Mouse (Mus musculus) forebrain, postnatal 0 days (tissue): ENCODE data around the gene Gpr12. TPM values are rescaled to one million over a fixed set of nuclear protein-coding genes. Genes with fewer than 3 reads are reported as not detected.
"Not testable (repeated sequence)": the region's sequence is repeated elsewhere in the genome, so short reads cannot be mapped to it uniquely, and the experiment has no call there.

ENCODE experiments used
- ATAC-seq: fragments of 200-750 bp; cut with Nextera tagmentation; 2 replicates; pipeline ENCODE4 v1.8.0; 2017; ENCODE audit warnings: mild to moderate bottlenecking, moderate library complexity
- DNase-seq: peaks from one replicate; pipeline ENCODE4 v3.0.0-alpha.2; 2015
- H3K27ac ChIP-seq: fragments of 300-500 bp; sonication (generic); 2 replicates; pipeline ENCODE4 v1.5.1; 2014; ENCODE audit warnings: low read depth, mild to moderate bottlenecking, antibody characterized with exemption, low read length, moderate library complexity, mixed read lengths
- H3K27me3 ChIP-seq: fragments of 300-500 bp; sonication (generic); 2 replicates; pipeline ENCODE4 v1.6.1; 2014; ENCODE audit warnings: mild to moderate bottlenecking, low read length, mixed read lengths; ENCODE audit not compliant: insufficient read depth
- H3K36me3 ChIP-seq: fragments of 300-500 bp; sonication (generic); 2 replicates; pipeline ENCODE4 v1.6.1; 2014; ENCODE audit warnings: mild to moderate bottlenecking, moderate library complexity; ENCODE audit not compliant: insufficient read depth
- H3K4me1 ChIP-seq: fragments of 300-500 bp; sonication (generic); 2 replicates; pipeline ENCODE4 v1.6.1; 2014; ENCODE audit warnings: antibody characterized with exemption; ENCODE audit not compliant: insufficient read depth
- H3K4me2 ChIP-seq: fragments of 300-500 bp; sonication (generic); 2 replicates; pipeline ENCODE4 v1.6.1; 2014; ENCODE audit warnings: low read depth, mild to moderate bottlenecking, moderate library complexity
- H3K4me3 ChIP-seq: fragments of 300-500 bp; sonication (generic); 2 replicates; pipeline ENCODE4 v1.5.1; 2014; ENCODE audit warnings: low read depth, low read length, mixed read lengths
- H3K9ac ChIP-seq: fragments of 300-500 bp; sonication (generic); 2 replicates; pipeline ENCODE4 v1.6.1; 2014; ENCODE audit warnings: mild to moderate bottlenecking
- H3K9me3 ChIP-seq: fragments of 300-500 bp; sonication (generic); 2 replicates; pipeline ENCODE4 v1.6.1; 2016; ENCODE audit warnings: low read length
- CTCF ChIP-seq: sonication (generic); IDR thresholded peaks from 2 replicates; pipeline ENCODE4 v1.5.1; 2016; ENCODE audit warnings: antibody characterized with exemption, control low read depth, low read depth
- WGBS: fragments of 180-500 bp; shearing (Covaris S2); extraction: QIAGEN DNeasy Blood & Tissue Kit; methylation state at CpG from one replicate; pipeline ENCODE4 v1.1.7; 2014; 5-methylcytosine and 5-hydroxymethylcytosine counted together
- polyA plus RNA-seq: library from polyadenylated mRNA; unstranded; fragments of >200 nt; fragmentation: Nextera tagmentation; extraction: Ambion mirVana; gene quantifications from 2 replicates; pipeline ENCODE4 v1.2.1, GENCODE M21; 2015
- total RNA-seq: library from RNA; depleted of rRNA; stranded (reverse); fragments of >200 nt; gene quantifications from 2 replicates; pipeline ENCODE4 v1.2.3, GENCODE M21; 2014

The Gpr12 gene
- total and polyA plus RNA-seq, 2 experiments from 2014 or later: 42.8 to 50.9 TPM

- DNase-seq: no peak
- WGBS: 68% methylated on average over 8 of the region's 8 CpGs
- no peaks in the 10 kb centered on the region for H3K36me3 ChIP-seq
- no peak for ATAC-seq
- no peak overlapping the region for H3K4me3 ChIP-seq
- H3K4me2 ChIP-seq: no peak overlapping the region
- H3K4me1 ChIP-seq: peaks cover 9% of the 10 kb centered on the region; the same call in 1 of the 2 replicates
- no peak overlapping the region for H3K9ac ChIP-seq
- H3K27ac ChIP-seq: no peak overlapping the region
- peak; percentile 34 for TF ChIP-seq CTCF
- H3K27me3 ChIP-seq: peaks cover 5% of the 10 kb centered on the region; the same call in 1 of the 2 replicates
- H3K9me3 ChIP-seq: no peaks in the 10 kb centered on the region
These were observed 1.5 kb upstream of the Gpr12 start for GRCm38 (mm10) chr5:146586357-146587070.

GRCm38 (mm10) chr5:146585307-146585651, 240 bp upstream of the Gpr12 start:
- peak overlapping the region; percentile 91 for H3K9ac ChIP-seq
- ATAC-seq (no peak), DNase-seq (no peak)
- no peaks in the 10 kb centered on the region for H3K9me3 ChIP-seq
- no peak for TF ChIP-seq CTCF
- H3K4me1 ChIP-seq: peaks cover 13% of the 10 kb centered on the region
- peak overlapping the region; percentile 76 for H3K4me2 ChIP-seq
- H3K36me3 ChIP-seq: no peaks in the 10 kb centered on the region
- 8% methylated on average over 10 of the region's 10 CpGs for WGBS
- H3K27ac ChIP-seq: peak overlapping the region; percentile 84
- peak overlapping the region; percentile 78 for H3K4me3 ChIP-seq
- H3K27me3 ChIP-seq: peaks cover 5% of the 10 kb centered on the region; the same call in 1 of the 2 replicates

GRCm38 (mm10) chr5:146584156-146584477, 922 bp downstream of the Gpr12 start:
- peak overlapping the region; percentile 84 for H3K27ac ChIP-seq
- DNase-seq: peak; percentile 76
- no peak; the same call in 1 of the 2 replicates for ATAC-seq

GRCm38 (mm10) chr5:146576668-146577067, 8.4 kb downstream of the Gpr12 start:
- H3K27me3 ChIP-seq: no peaks in the 10 kb centered on the region

More at GRCm38 (mm10) chr5:146584156-146584477, 922 bp downstream of the Gpr12 start:
- no peak for TF ChIP-seq CTCF
- Histone ChIP-seq H3K9me3 (no peaks in the 10 kb centered on the region), H3K9ac (peak overlapping the region; percentile 91), H3K27me3 (peaks cover 5% of the 10 kb centered on the region; the same call in 1 of the 2 replicates), H3K36me3 (no peaks in the 10 kb centered on the region), H3K4me3 (peak overlapping the region; percentile 78), H3K4me2 (peak overlapping the region; percentile 76), H3K4me1 (peaks cover 13% of the 10 kb centered on the region)
- WGBS: 2% methylated on average over 10 of the region's 10 CpGs

GRCm38 (mm10) chr5:146572735-146573042, 12.3 kb downstream of the Gpr12 start:
- not testable (repeated sequence) for H3K4me1 ChIP-seq, H3K9ac ChIP-seq, H3K4me3 ChIP-seq, H3K9me3 ChIP-seq, H3K4me2 ChIP-seq, H3K27me3 ChIP-seq, ATAC-seq, H3K36me3 ChIP-seq
- peak overlapping the region; percentile 35; the same call in 1 of the 2 replicates for H3K27ac ChIP-seq
- peak; percentile 66 for DNase-seq
- peak; percentile 42; the same call in 1 of the 2 replicates for TF ChIP-seq CTCF
- 88% methylated on average over 4 of the region's 4 CpGs for WGBS

More at GRCm38 (mm10) chr5:146576668-146577067, 8.4 kb downstream of the Gpr12 start:
- H3K27ac ChIP-seq: no peak overlapping the region
- ATAC-seq: no peak
- TF ChIP-seq CTCF: peak; percentile 24; the same call in 1 of the 2 replicates
- H3K4me3 ChIP-seq: no peak overlapping the region
- no peak overlapping the region for H3K4me2 ChIP-seq
- no peaks in the 10 kb centered on the region for H3K36me3 ChIP-seq
- peaks cover 4% of the 10 kb centered on the region; the same call in 1 of the 2 replicates for H3K4me1 ChIP-seq
- 94% methylated on average over 3 of the region's 3 CpGs for WGBS
- no peaks in the 10 kb centered on the region for H3K9me3 ChIP-seq
- H3K9ac ChIP-seq: no peak overlapping the region
- no peak for DNase-seq

- not testable (repeated sequence) for H3K4me2 ChIP-seq, H3K27me3 ChIP-seq, H3K4me3 ChIP-seq, H3K9ac ChIP-seq, H3K9me3 ChIP-seq, H3K4me1 ChIP-seq, H3K36me3 ChIP-seq
- WGBS: 23% methylated on average over 6 of the region's 6 CpGs
- ATAC-seq (peak; percentile 92), DNase-seq (peak; percentile 89)
- peak overlapping the region; percentile 59 for H3K27ac ChIP-seq
These were observed 13.0 kb downstream of the Gpr12 start for GRCm38 (mm10) chr5:146571830-146572734.

- not testable (repeated sequence) for H3K4me1 ChIP-seq, H3K9ac ChIP-seq, H3K27me3 ChIP-seq, H3K4me3 ChIP-seq, H3K9me3 ChIP-seq, H3K36me3 ChIP-seq, H3K27ac ChIP-seq, DNase-seq, H3K4me2 ChIP-seq, ATAC-seq
- WGBS: 87% methylated on average over 6 of the region's 6 CpGs
These were observed 14.9 kb downstream of the Gpr12 start for GRCm38 (mm10) chr5:146570179-146570578.
